Mouse (Mus musculus): ENCODE data around the gene Ncapd2. TPM values are rescaled to one million over a fixed set of nuclear protein-coding genes. Genes with fewer than 3 reads are reported as not detected.

Gene Ncapd2
- polyA plus RNA-seq, 2 experiments: 66.8 to 148 TPM

- H3K9ac ChIP-seq (replicated peaks): peak overlapping the region; percentile 96
- no peaks in the 10 kb centered on the region for H3K27me3 ChIP-seq (ENCODE audit: control insufficient read depth, insufficient read depth, low read length)
- H3K36me3 ChIP-seq (replicated peaks; ENCODE audit: control insufficient read depth, insufficient read depth, low read depth): peaks cover 46% of the 10 kb centered on the region
- TF ChIP-seq CTCF (IDR thresholded peaks at IDR 0.05; ENCODE audit: low read depth) (no peak), EP300 (IDR thresholded peaks at IDR 0.05; ENCODE audit: low read depth) (no peak)
- peak overlapping the region; percentile 98 for H3K4me2 ChIP-seq (ENCODE audit: low read depth)
- WGBS (ENCODE audit: insufficient replicate concordance): under 1% methylated on average over 34 of the region's 34 CpGs
- H3K9me3 ChIP-seq (ENCODE audit: control insufficient read depth, low read length): no peaks in the 10 kb centered on the region
- ATAC-seq (ENCODE audit: insufficient read depth): peak; percentile 89
- DNase-seq (ENCODE audit: low read depth in 3 of 3, low spot score in 3 of 3): peak; percentile 90 to 92 (median 92)
- peak overlapping the region; percentile 98 for H3K27ac ChIP-seq
- peak overlapping the region; percentile 84 to 91 for H3K4me3 ChIP-seq (ENCODE audit: insufficient read depth in 1 of 2, low read depth in 2 of 2, low read length in 2 of 2)
- H3K4me1 ChIP-seq (replicated peaks; ENCODE audit: control insufficient read depth in 2 of 2, insufficient read depth in 2 of 2, low read length in 1 of 2): peaks cover 8 to 9% of the 10 kb centered on the region in 2 experiments
Observed at GRCm38 (mm10) chr6:125192016-125192714, 664 bp upstream of the Ncapd2 start.

GRCm38 (mm10) chr6:125190816-125191215, 685 bp downstream of the Ncapd2 start:
- peaks cover 8 to 9% of the 10 kb centered on the region in 2 experiments for H3K4me1 ChIP-seq (replicated peaks; ENCODE audit: control insufficient read depth in 2 of 2, insufficient read depth in 2 of 2, low read length in 1 of 2)
- H3K9ac ChIP-seq (replicated peaks): peak overlapping the region; percentile 69
- H3K4me3 ChIP-seq (ENCODE audit: insufficient read depth in 1 of 2, low read depth in 2 of 2, low read length in 2 of 2): peak overlapping the region; percentile 84 to 90
- H3K9me3 ChIP-seq (ENCODE audit: control insufficient read depth, low read length): no peaks in the 10 kb centered on the region
- H3K27me3 ChIP-seq (ENCODE audit: control insufficient read depth, insufficient read depth, low read length): no peaks in the 10 kb centered on the region
- no peak for ATAC-seq (ENCODE audit: insufficient read depth)
- peak overlapping the region; percentile 98 for H3K27ac ChIP-seq
- H3K36me3 ChIP-seq (replicated peaks; ENCODE audit: control insufficient read depth, insufficient read depth, low read depth): peaks cover 59% of the 10 kb centered on the region
- no peak for DNase-seq (ENCODE audit: low read depth in 3 of 3, low spot score in 3 of 3)
- no peak for TF ChIP-seq EP300 (IDR thresholded peaks at IDR 0.05; ENCODE audit: low read depth)
- no peak for TF ChIP-seq CTCF (IDR thresholded peaks at IDR 0.05; ENCODE audit: low read depth)
- H3K4me2 ChIP-seq (ENCODE audit: low read depth): peak overlapping the region; percentile 65

- no peaks in the 10 kb centered on the region for H3K27me3 ChIP-seq (ENCODE audit: control insufficient read depth, insufficient read depth, low read length)
- peaks cover 0 to 2% of the 10 kb centered on the region in 2 experiments; a peak in 3 of 4 replicates for H3K4me1 ChIP-seq (replicated peaks; ENCODE audit: control insufficient read depth in 2 of 2, insufficient read depth in 2 of 2, low read length in 1 of 2)
- no peak overlapping the region for H3K4me3 ChIP-seq (ENCODE audit: insufficient read depth in 1 of 2, low read depth in 2 of 2, low read length in 2 of 2)
- H3K9ac ChIP-seq (replicated peaks): no peak overlapping the region
- no peak for TF ChIP-seq CTCF (IDR thresholded peaks at IDR 0.05; ENCODE audit: low read depth)
- TF ChIP-seq EP300 (IDR thresholded peaks at IDR 0.05; ENCODE audit: low read depth): no peak
- WGBS (ENCODE audit: insufficient replicate concordance): 89% methylated on average over 10 of the region's 10 CpGs
- no peak for ATAC-seq (ENCODE audit: insufficient read depth)
- H3K36me3 ChIP-seq (replicated peaks; ENCODE audit: control insufficient read depth, insufficient read depth, low read depth): peaks cover 89% of the 10 kb centered on the region
- no peak for DNase-seq (ENCODE audit: low read depth in 3 of 3, low spot score in 3 of 3)
- H3K27ac ChIP-seq: no peak overlapping the region
- H3K4me2 ChIP-seq (ENCODE audit: low read depth): no peak overlapping the region
- no peaks in the 10 kb centered on the region for H3K9me3 ChIP-seq (ENCODE audit: control insufficient read depth, low read length)
Observed at GRCm38 (mm10) chr6:125186203-125186602, 5.3 kb downstream of the Ncapd2 start.

- DNase-seq (ENCODE audit: low read depth in 3 of 3, low spot score in 3 of 3) (no peak), ATAC-seq (ENCODE audit: insufficient read depth) (no peak)
- H3K36me3 ChIP-seq (replicated peaks; ENCODE audit: control insufficient read depth, insufficient read depth, low read depth): peaks cover 100% of the 10 kb centered on the region
- no peaks in the 10 kb centered on the region for H3K4me1 ChIP-seq (replicated peaks; ENCODE audit: control insufficient read depth in 2 of 2, insufficient read depth in 2 of 2, low read length in 1 of 2)
- WGBS (ENCODE audit: insufficient replicate concordance): 75% methylated on average over 5 of the region's 5 CpGs
- no peak overlapping the region for H3K27ac ChIP-seq
- no peak overlapping the region for H3K4me3 ChIP-seq (ENCODE audit: insufficient read depth in 1 of 2, low read depth in 2 of 2, low read length in 2 of 2)
- H3K9ac ChIP-seq (replicated peaks): no peak overlapping the region
- no peaks in the 10 kb centered on the region for H3K27me3 ChIP-seq (ENCODE audit: control insufficient read depth, insufficient read depth, low read length)
- no peak for TF ChIP-seq EP300 (IDR thresholded peaks at IDR 0.05; ENCODE audit: low read depth)
- no peak for TF ChIP-seq CTCF (IDR thresholded peaks at IDR 0.05; ENCODE audit: low read depth)
- no peak overlapping the region for H3K4me2 ChIP-seq (ENCODE audit: low read depth)
- H3K9me3 ChIP-seq (ENCODE audit: control insufficient read depth, low read length): no peaks in the 10 kb centered on the region
Observed at GRCm38 (mm10) chr6:125182133-125182532, 9.4 kb downstream of the Ncapd2 start.

- TF ChIP-seq EP300 (IDR thresholded peaks at IDR 0.05; ENCODE audit: low read depth) (no peak), CTCF (IDR thresholded peaks at IDR 0.05; ENCODE audit: low read depth) (no peak)
- Histone ChIP-seq H3K36me3 (replicated peaks; ENCODE audit: control insufficient read depth, insufficient read depth, low read depth) (peaks cover 100% of the 10 kb centered on the region), H3K4me1 (replicated peaks; ENCODE audit: control insufficient read depth in 2 of 2, insufficient read depth in 2 of 2, low read length in 1 of 2) (no peaks in the 10 kb centered on the region), H3K9me3 (ENCODE audit: control insufficient read depth, low read length) (no peaks in the 10 kb centered on the region), H3K4me2 (ENCODE audit: low read depth) (no peak overlapping the region), H3K9ac (replicated peaks) (no peak overlapping the region), H3K27ac (no peak overlapping the region), H3K27me3 (ENCODE audit: control insufficient read depth, insufficient read depth, low read length) (no peaks in the 10 kb centered on the region), H3K4me3 (ENCODE audit: insufficient read depth in 1 of 2, low read depth in 2 of 2, low read length in 2 of 2) (no peak overlapping the region)
- DNase-seq (ENCODE audit: low read depth in 3 of 3, low spot score in 3 of 3): no peak
- ATAC-seq (ENCODE audit: insufficient read depth): no peak
- 94% methylated on average over 7 of the region's 7 CpGs for WGBS (ENCODE audit: insufficient replicate concordance)
Observed at GRCm38 (mm10) chr6:125179601-125180000, 11.9 kb downstream of the Ncapd2 start.

Measured in liver, embryonic 14.5 days (tissue).